Mouse (Mus musculus): ENCODE data around the gene Lsm2. TPM values are rescaled to one million over a fixed set of nuclear protein-coding genes. Genes with fewer than 3 reads are reported as not detected.

The Lsm2 gene
- total RNA-seq (2014; rRNA removed; ENCODE audit: low replicate concordance) (23.1 and 43.3 TPM in 2 replicates), polyA plus RNA-seq (2015; fragmentation: Nextera tagmentation; extraction: Ambion mirVana) (63.5 and 64.2 TPM in 2 replicates)

DNA sequence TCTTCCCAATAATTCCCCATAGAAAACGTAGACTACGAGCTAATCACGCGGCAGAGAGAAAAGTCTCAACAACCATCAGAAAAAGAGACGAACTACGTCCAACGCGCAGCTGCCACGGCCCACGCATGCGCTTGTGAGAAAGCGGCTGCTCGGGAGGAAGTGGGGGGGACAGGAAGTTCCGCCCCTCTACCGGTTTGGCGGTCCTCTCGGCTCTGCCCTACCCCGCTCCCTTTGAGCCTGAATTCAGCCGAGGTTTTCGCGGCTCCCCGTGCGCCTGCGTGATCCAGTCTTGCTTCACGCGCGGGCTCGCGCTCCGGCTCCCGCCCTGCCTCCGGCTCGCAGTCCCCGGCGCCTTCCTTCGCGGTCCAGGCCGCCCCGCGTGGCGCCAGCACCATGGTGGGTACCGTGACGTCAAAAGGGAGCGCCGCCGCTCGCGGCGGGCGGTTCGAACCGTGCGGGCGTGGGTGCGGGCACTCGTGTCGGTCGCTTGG, at the start of gene Lsm2:
Gene Lsm2 (plus strand): TSS at position 173 of the 491 bp plus-strand sequence.
- TF ChIP-seq CTCF (IDR thresholded peaks at IDR 0.05; ENCODE audit: low read depth), result no peak
- peak; percentile 76; the same call in 1 of the 2 replicates for TF ChIP-seq EP300 (IDR thresholded peaks at IDR 0.05; ENCODE audit: low read depth)
- DNase-seq (ENCODE audit: low spot score), result peak; percentile 94
- Histone ChIP-seq H3K27ac (ENCODE audit: low read depth) (peak within 1 kb of the TSS; percentile 93), H3K9ac (replicated peaks; ENCODE audit: low read depth, low read length) (peak within 1 kb of the TSS; percentile 73), H3K4me3 (ENCODE audit: low read depth, low read length) (peak within 1 kb of the TSS; percentile 85), H3K4me1 (ENCODE audit: control insufficient read depth, insufficient read depth) (peaks cover 13% of the 10 kb centered on the region), H3K27me3 (ENCODE audit: control insufficient read depth, insufficient read depth, low read length) (no peaks in the 10 kb centered on the region), H3K4me2 (ENCODE audit: low read depth, low read length) (peak within 1 kb of the TSS; percentile 96), H3K9me3 (replicated peaks; ENCODE audit: control insufficient read depth, low read length) (no peaks in the 10 kb centered on the region), H3K36me3 (replicated peaks; ENCODE audit: control insufficient read depth, insufficient read depth, low read length) (peaks cover 19% of the 10 kb centered on the region)
- ATAC-seq (ENCODE audit: insufficient read depth, low read depth), result peak; percentile 94
- under 1% methylated on average over 56 of the region's 58 CpGs for WGBS

- H3K9ac ChIP-seq (replicated peaks; ENCODE audit: low read depth, low read length), result peak overlapping the region; percentile 69; the same call in 1 of the 2 replicates
Measured at GRCm38 (mm10) chr17:34932287-34932686, 49.4 kb upstream of the Lsm2 start.

GRCm38 (mm10) chr17:34934031-34934430, 47.6 kb upstream of the Lsm2 start:
- peak overlapping the region; percentile 22; the same call in 1 of the 2 replicates for H3K4me2 ChIP-seq (ENCODE audit: low read depth, low read length)
- no peak for DNase-seq (ENCODE audit: low spot score)
- H3K27ac ChIP-seq (ENCODE audit: low read depth), result peak overlapping the region; percentile 67

More at GRCm38 (mm10) chr17:34932287-34932686, 49.4 kb upstream of the Lsm2 start:
- ATAC-seq (ENCODE audit: insufficient read depth, low read depth) (no peak), DNase-seq (ENCODE audit: low spot score) (no peak)
- Histone ChIP-seq H3K9me3 (replicated peaks; ENCODE audit: control insufficient read depth, low read length) (no peaks in the 10 kb centered on the region), H3K4me2 (ENCODE audit: low read depth, low read length) (peak overlapping the region; percentile 92), H3K36me3 (replicated peaks; ENCODE audit: control insufficient read depth, insufficient read depth, low read length) (peaks cover 8% of the 10 kb centered on the region; the same call in 1 of the 2 replicates), H3K27ac (ENCODE audit: low read depth) (no peak overlapping the region), H3K27me3 (ENCODE audit: control insufficient read depth, insufficient read depth, low read length) (no peaks in the 10 kb centered on the region), H3K4me1 (ENCODE audit: control insufficient read depth, insufficient read depth) (peaks cover 10% of the 10 kb centered on the region; the same call in 1 of the 2 replicates), H3K4me3 (ENCODE audit: low read depth, low read length) (peak overlapping the region; percentile 64)
- 65% methylated on average over 8 of the region's 8 CpGs for WGBS
- TF ChIP-seq CTCF (IDR thresholded peaks at IDR 0.05; ENCODE audit: low read depth), result no peak
- TF ChIP-seq EP300 (IDR thresholded peaks at IDR 0.05; ENCODE audit: low read depth), result no peak

GRCm38 (mm10) chr17:34934830-34935229, 46.8 kb upstream of the Lsm2 start:
- WGBS, result 51% methylated on average over 8 of the region's 8 CpGs
- TF ChIP-seq CTCF (IDR thresholded peaks at IDR 0.05; ENCODE audit: low read depth) (no peak), EP300 (IDR thresholded peaks at IDR 0.05; ENCODE audit: low read depth) (no peak)
- ATAC-seq (ENCODE audit: insufficient read depth, low read depth) (no peak), DNase-seq (ENCODE audit: low spot score) (no peak)
- H3K27ac ChIP-seq (ENCODE audit: low read depth), result peak overlapping the region; percentile 67
- H3K9me3 ChIP-seq (replicated peaks; ENCODE audit: control insufficient read depth, low read length), result no peaks in the 10 kb centered on the region
- H3K4me2 ChIP-seq (ENCODE audit: low read depth, low read length), result peak overlapping the region; percentile 22; the same call in 1 of the 2 replicates
- peaks cover 10% of the 10 kb centered on the region; the same call in 1 of the 2 replicates for H3K4me1 ChIP-seq (ENCODE audit: control insufficient read depth, insufficient read depth)
- peaks cover 8% of the 10 kb centered on the region; the same call in 1 of the 2 replicates for H3K36me3 ChIP-seq (replicated peaks; ENCODE audit: control insufficient read depth, insufficient read depth, low read length)
- H3K4me3 ChIP-seq (ENCODE audit: low read depth, low read length), result no peak overlapping the region
- no peaks in the 10 kb centered on the region for H3K27me3 ChIP-seq (ENCODE audit: control insufficient read depth, insufficient read depth, low read length)
- H3K9ac ChIP-seq (replicated peaks; ENCODE audit: low read depth, low read length), result no peak overlapping the region

More at GRCm38 (mm10) chr17:34934031-34934430, 47.6 kb upstream of the Lsm2 start:
- TF ChIP-seq CTCF (IDR thresholded peaks at IDR 0.05; ENCODE audit: low read depth) (no peak), EP300 (IDR thresholded peaks at IDR 0.05; ENCODE audit: low read depth) (no peak)
- H3K4me3 ChIP-seq (ENCODE audit: low read depth, low read length), result no peak overlapping the region
- no peaks in the 10 kb centered on the region for H3K27me3 ChIP-seq (ENCODE audit: control insufficient read depth, insufficient read depth, low read length)
- peaks cover 8% of the 10 kb centered on the region; the same call in 1 of the 2 replicates for H3K36me3 ChIP-seq (replicated peaks; ENCODE audit: control insufficient read depth, insufficient read depth, low read length)
- peaks cover 10% of the 10 kb centered on the region; the same call in 1 of the 2 replicates for H3K4me1 ChIP-seq (ENCODE audit: control insufficient read depth, insufficient read depth)
- H3K9me3 ChIP-seq (replicated peaks; ENCODE audit: control insufficient read depth, low read length), result no peaks in the 10 kb centered on the region
- no peak overlapping the region for H3K9ac ChIP-seq (replicated peaks; ENCODE audit: low read depth, low read length)
- ATAC-seq (ENCODE audit: insufficient read depth, low read depth), result no peak
- 64% methylated on average over 24 of the region's 24 CpGs for WGBS

- no peak overlapping the region for H3K4me3 ChIP-seq (ENCODE audit: low read depth, low read length)
- 80% methylated on average over 6 of the region's 6 CpGs for WGBS
- H3K4me2 ChIP-seq (ENCODE audit: low read depth, low read length), result no peak overlapping the region
- no peak for ATAC-seq (ENCODE audit: insufficient read depth, low read depth)
- no peak overlapping the region for H3K9ac ChIP-seq (replicated peaks; ENCODE audit: low read depth, low read length)
- H3K9me3 ChIP-seq (replicated peaks; ENCODE audit: control insufficient read depth, low read length), result no peaks in the 10 kb centered on the region
- no peak overlapping the region for H3K27ac ChIP-seq (ENCODE audit: low read depth)
- peaks cover 8% of the 10 kb centered on the region; the same call in 1 of the 2 replicates for H3K36me3 ChIP-seq (replicated peaks; ENCODE audit: control insufficient read depth, insufficient read depth, low read length)
- no peak for DNase-seq (ENCODE audit: low spot score)
- 0 out of 2 replicates have a peak, but pooled peaks cover 6% of the 10 kb centered on the region for H3K4me1 ChIP-seq (ENCODE audit: control insufficient read depth, insufficient read depth)
- no peaks in the 10 kb centered on the region for H3K27me3 ChIP-seq (ENCODE audit: control insufficient read depth, insufficient read depth, low read length)
- no peak for TF ChIP-seq CTCF (IDR thresholded peaks at IDR 0.05; ENCODE audit: low read depth)
- TF ChIP-seq EP300 (IDR thresholded peaks at IDR 0.05; ENCODE audit: low read depth), result no peak
Measured at GRCm38 (mm10) chr17:34937960-34938505, 43.6 kb upstream of the Lsm2 start.
